Mouse (Mus musculus) kidney, postnatal 0 days (tissue): Measurements from ENCODE around the gene Pigt. TPM values are rescaled to one million over a fixed set of nuclear protein-coding genes. Genes with fewer than 3 reads are reported as not detected.

Experiments
- ATAC-seq: fragments of 200-750 bp; cut with Nextera tagmentation; replicated peaks from 2 replicates; pipeline ENCODE4 v1.8.0; 2017; ENCODE audit warnings: low read depth, moderate number of reproducible peaks, moderate TSS enrichment, moderate library complexity; ENCODE audit not compliant: low FRiP score
- DNase-seq: peaks from one replicate; pipeline ENCODE4 v3.0.0-alpha.2; 2016; ENCODE audit warnings: low spot score
- H3K27ac ChIP-seq: fragments of 300-500 bp; sonication (generic); 2 replicates; pipeline ENCODE4 v1.5.1; 2014; ENCODE audit warnings: mild to moderate bottlenecking
- H3K27me3 ChIP-seq: fragments of 300-500 bp; sonication (generic); 2 replicates; pipeline ENCODE4 v1.6.1; 2014; ENCODE audit warnings: low read length, mixed read lengths; ENCODE audit not compliant: insufficient read depth
- H3K36me3 ChIP-seq: fragments of 300-500 bp; sonication (generic); 2 replicates; pipeline ENCODE4 v1.6.1; 2014; ENCODE audit warnings: low read length, mixed read lengths; ENCODE audit not compliant: insufficient read depth
- H3K4me1 ChIP-seq: fragments of 300-500 bp; sonication (generic); replicated peaks from 2 replicates; pipeline ENCODE4 v1.6.1; 2014; ENCODE audit warnings: antibody characterized with exemption, low read length, mixed read lengths; ENCODE audit not compliant: insufficient read depth
- H3K4me2 ChIP-seq: fragments of 300-500 bp; sonication (generic); 2 replicates; pipeline ENCODE4 v1.6.1; 2014; ENCODE audit warnings: mild to moderate bottlenecking, low read length, moderate library complexity, mixed read lengths
- H3K4me3 ChIP-seq: fragments of 300-500 bp; sonication (generic); replicated peaks from 2 replicates; pipeline ENCODE4 v1.5.1; 2014; ENCODE audit warnings: low read depth, low read length
- H3K9ac ChIP-seq: fragments of 300-500 bp; sonication (generic); 2 replicates; pipeline ENCODE4 v1.6.1; 2014; ENCODE audit warnings: low read depth, low read length
- H3K9me3 ChIP-seq: fragments of 300-500 bp; sonication (generic); replicated peaks from 2 replicates; pipeline ENCODE4 v1.6.1; 2016; ENCODE audit warnings: low read length, inconsistent platforms, mixed read lengths
- CTCF ChIP-seq: IDR thresholded peaks from 2 replicates; pipeline ENCODE4 v1.5.1; 2016; ENCODE audit warnings: antibody characterized with exemption, low read depth, mild to moderate bottlenecking, moderate library complexity
- WGBS: fragments of 180-500 bp; shearing (Covaris S2); extraction: QIAGEN DNeasy Blood & Tissue Kit; methylation state at CpG from one replicate; pipeline ENCODE4 v1.1.7; 2014; 5-methylcytosine and 5-hydroxymethylcytosine counted together
- polyA plus RNA-seq: library from polyadenylated mRNA; unstranded; fragments of >200 nt; fragmentation: Nextera tagmentation; extraction: Ambion mirVana; gene quantifications from 2 replicates; pipeline ENCODE4 v1.2.1, GENCODE M21; 2015

Pigt gene
- polyA plus RNA-seq, 1 experiment from 2014 or later: 86.3 TPM

DNA sequence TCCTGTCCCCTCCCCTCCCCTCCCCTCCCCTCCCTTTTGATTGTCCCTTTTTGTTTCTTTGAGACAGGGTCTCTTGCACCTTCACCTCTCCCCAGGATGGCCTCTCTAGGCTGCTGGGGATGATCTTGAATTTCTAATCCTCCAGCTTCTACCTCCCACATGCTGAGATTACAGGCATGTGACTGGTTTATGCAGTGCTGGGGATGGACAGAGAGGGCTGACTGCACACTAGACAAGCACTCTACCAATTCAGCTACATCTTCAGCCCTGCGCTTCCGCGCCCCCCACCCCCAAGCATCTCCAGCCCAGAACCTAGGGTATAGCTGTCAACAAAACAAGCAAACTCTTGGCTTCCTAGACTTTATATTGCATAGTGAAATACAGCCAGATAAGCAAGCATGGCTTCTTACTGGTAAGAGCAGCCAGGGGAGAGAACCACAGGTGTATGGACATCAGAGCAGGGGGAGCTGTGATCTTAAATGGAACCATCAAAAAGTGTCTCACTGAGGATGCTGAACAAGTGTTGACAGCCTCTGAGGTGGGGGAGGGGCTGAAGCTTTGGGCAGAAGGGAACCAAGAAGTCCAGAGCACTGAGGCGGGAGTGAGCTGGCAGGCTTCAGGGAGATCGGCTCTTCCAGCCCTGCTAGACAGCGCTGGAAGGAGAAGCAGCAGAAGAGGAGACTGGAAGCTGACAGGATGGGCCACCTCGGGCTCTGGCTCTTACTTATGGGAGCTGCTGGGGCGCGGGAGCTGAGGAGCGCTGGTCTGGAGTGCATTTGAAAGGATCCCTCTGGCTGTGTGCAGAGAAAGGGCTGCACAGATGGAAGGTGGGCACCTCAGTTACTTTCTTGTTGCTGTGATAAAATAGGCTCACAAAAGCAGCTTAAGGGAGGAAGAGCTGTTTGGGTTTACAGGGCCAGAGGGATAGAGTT is 52.9 kb downstream of the Pigt start:
- peak; percentile 21; the same call in 1 of the 2 replicates for ATAC-seq
- Histone ChIP-seq H3K9ac (no peak overlapping the region), H3K9me3 (no peaks in the 10 kb centered on the region), H3K4me1 (no peaks in the 10 kb centered on the region), H3K27ac (no peak overlapping the region), H3K27me3 (no peaks in the 10 kb centered on the region), H3K4me2 (no peak overlapping the region), H3K4me3 (no peak overlapping the region), H3K36me3 (no peaks in the 10 kb centered on the region)
- peak; percentile 41 for DNase-seq
- TF ChIP-seq CTCF: no peak
- WGBS: 25% methylated on average over 10 of the region's 10 CpGs

DNA sequence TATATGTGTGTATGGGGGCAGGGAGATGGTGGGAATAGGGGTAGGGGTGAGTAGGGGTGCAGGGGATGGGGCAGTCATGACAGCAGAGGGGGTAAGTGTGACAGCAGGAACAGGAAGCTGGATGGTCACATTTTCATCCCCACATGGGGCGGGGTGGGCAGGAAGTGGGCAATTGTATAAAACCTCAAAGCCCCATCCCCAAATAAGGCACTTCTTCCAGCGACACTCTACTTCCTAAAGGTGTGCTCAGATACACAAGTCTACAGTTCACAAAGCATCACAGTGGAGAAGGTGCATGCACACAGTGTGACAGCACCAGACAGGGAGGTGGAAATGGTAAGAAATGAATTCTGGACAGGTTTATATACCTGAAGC is 53.6 kb downstream of the Pigt start:
- DNase-seq: no peak
- no peaks in the 10 kb centered on the region for H3K27me3 ChIP-seq
- H3K9ac ChIP-seq: no peak overlapping the region
- no peak overlapping the region for H3K4me3 ChIP-seq
- H3K4me2 ChIP-seq: no peak overlapping the region
- ATAC-seq: no peak
- no peak for TF ChIP-seq CTCF
- H3K9me3 ChIP-seq: no peaks in the 10 kb centered on the region
- WGBS: 76% methylated on average over 2 of the region's 2 CpGs
- H3K4me1 ChIP-seq: no peaks in the 10 kb centered on the region
- H3K27ac ChIP-seq: no peak overlapping the region
- H3K36me3 ChIP-seq: no peaks in the 10 kb centered on the region

DNA sequence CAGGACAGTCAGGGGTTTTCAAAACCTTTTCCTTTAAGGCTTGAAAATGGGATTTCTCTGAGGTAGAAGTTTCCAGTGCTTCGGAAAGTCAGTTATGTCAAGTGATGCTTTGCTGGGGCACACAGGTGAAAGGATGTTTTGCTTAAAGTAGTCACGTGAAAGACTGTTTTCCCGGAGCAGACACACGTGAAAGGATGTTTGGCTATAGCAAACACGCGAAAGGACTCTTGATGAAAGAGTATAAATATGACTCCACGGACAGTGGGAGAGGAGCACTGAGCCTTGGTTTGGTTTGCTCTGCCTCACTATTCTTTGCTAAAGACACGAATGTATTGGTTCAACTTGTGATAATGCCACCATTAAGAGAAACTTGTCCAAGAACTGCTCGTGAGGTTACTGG is 54.2 kb downstream of the Pigt start:
- TF ChIP-seq CTCF: no peak
- 89% methylated on average over 9 of the region's 9 CpGs for WGBS
- no peak for DNase-seq

More for the DNA sequence above, 54.2 kb downstream of the Pigt start:
- no peak overlapping the region for H3K9ac ChIP-seq
- H3K4me1 ChIP-seq: no peaks in the 10 kb centered on the region
- no peaks in the 10 kb centered on the region for H3K36me3 ChIP-seq
- no peak overlapping the region for H3K4me3 ChIP-seq
- H3K27me3 ChIP-seq: no peaks in the 10 kb centered on the region
- no peaks in the 10 kb centered on the region for H3K9me3 ChIP-seq
- H3K27ac ChIP-seq: no peak overlapping the region
- no peak for ATAC-seq
- H3K4me2 ChIP-seq: no peak overlapping the region

Other genes starting within 250 kb of the Pigt start
- not detected in 2 replicates for gene Svs3b, start 240.9 kb upstream of the Pigt start, polyA plus RNA-seq
- gene Svs4, start 219.1 kb upstream of the Pigt start, polyA plus RNA-seq: not detected in 2 replicates
- gene Svs3a, start 208.3 kb upstream of the Pigt start, polyA plus RNA-seq: not detected in 2 replicates
- not detected in 2 replicates for gene Svs6, start 180.8 kb upstream of the Pigt start, polyA plus RNA-seq
- gene Svs5, start 164.8 kb upstream of the Pigt start, polyA plus RNA-seq: not detected in 2 replicates
- 4.8 and 9.6 TPM in 2 replicates for gene Slpi, start 108.4 kb upstream of the Pigt start, polyA plus RNA-seq
- not detected in 2 replicates for gene Rbpjl, start 94.4 kb upstream of the Pigt start, polyA plus RNA-seq
- 0.46 and 0.62 TPM in 2 replicates for gene Matn4, start 92.4 kb upstream of the Pigt start, polyA plus RNA-seq
- 183 and 227 TPM in 2 replicates for gene Sdc4, start 53.6 kb upstream of the Pigt start, polyA plus RNA-seq
- gene Sys1, start 40.6 kb upstream of the Pigt start, polyA plus RNA-seq: 83.0 and 83.1 TPM in 2 replicates
- gene Gm20458, start 36.6 kb upstream of the Pigt start, polyA plus RNA-seq: 22.8 and 23.3 TPM in 2 replicates
- gene Trp53tg5, start 23.8 kb upstream of the Pigt start, polyA plus RNA-seq: not detected in 2 replicates
- 22.5 and 23.3 TPM in 2 replicates for gene Dbndd2, start 11.4 kb upstream of the Pigt start, polyA plus RNA-seq
- gene Wfdc2, start 64.9 kb downstream of the Pigt start, polyA plus RNA-seq: 715 and 716 TPM in 2 replicates
- gene Spint3, start 75.9 kb downstream of the Pigt start, polyA plus RNA-seq: not detected in 2 replicates
- not detected in 2 replicates for gene Wfdc6a, start 87.9 kb downstream of the Pigt start, polyA plus RNA-seq
- gene Eppin, start 96.1 kb downstream of the Pigt start, polyA plus RNA-seq: 0.16 TPM in 1 of 2 replicates, not detected in the other
- gene Wfdc6b, start 116.0 kb downstream of the Pigt start, polyA plus RNA-seq: not detected in 2 replicates
- gene Wfdc8, start 116.1 kb downstream of the Pigt start, polyA plus RNA-seq: 0.05 TPM in 1 of 2 replicates, not detected in the other
- gene Wfdc16, start 141.3 kb downstream of the Pigt start, polyA plus RNA-seq: 0.17 TPM in 1 of 2 replicates, not detected in the other
- 0.34 and 0.38 TPM in 2 replicates for gene Wfdc10, start 158.5 kb downstream of the Pigt start, polyA plus RNA-seq
- gene Wfdc9, start 159.1 kb downstream of the Pigt start, polyA plus RNA-seq: not detected in 2 replicates
- not detected in 2 replicates for gene Wfdc11, start 176.6 kb downstream of the Pigt start, polyA plus RNA-seq
- 1.4 and 1.6 TPM in 2 replicates for gene Wfdc13, start 187.6 kb downstream of the Pigt start, polyA plus RNA-seq
- gene Spint4, start 201.0 kb downstream of the Pigt start, polyA plus RNA-seq: 0.84 and 1.4 TPM in 2 replicates
- gene Spint5, start 217.8 kb downstream of the Pigt start, polyA plus RNA-seq: not detected in 2 replicates
- gene Wfdc3, start 248.4 kb downstream of the Pigt start, polyA plus RNA-seq: 0.64 and 1.1 TPM in 2 replicates
- 58.5 and 62.4 TPM in 2 replicates for gene Dnttip1, start 248.5 kb downstream of the Pigt start, polyA plus RNA-seq